In genomic region chr10:94312007-94312715, GRCm38 (mm10) we compare ENCODE assay signal across 8 mouse cellular contexts. TPM values are rescaled to one million over a fixed set of nuclear protein-coding genes. Genes with fewer than 3 reads are reported as not detected.
A peak's percentile ranks its signal among the peaks of the same experiment; 100 is the strongest.
DNase-seq lines count a peak whose midpoint lies in the region; ATAC-seq and TF ChIP-seq lines count a peak whose summit lies in the region.

No protein-coding gene starts in this region.

- no peak overlapping the region for H3K27ac ChIP-seq in cerebellum, adult 2 months (ENCODE audit: insufficient read depth, low read length)
- H3K27ac ChIP-seq in embryonic facial prominence, embryonic 15.5 days (replicated peaks), result no peak overlapping the region
- peak overlapping the region; percentile 86 for H3K27ac ChIP-seq in hindbrain, embryonic 10.5 days
- H3K27ac ChIP-seq in liver, embryonic 11.5 days (ENCODE audit: low read depth, low read length), result no peak overlapping the region
- H3K27ac ChIP-seq in neural tube, embryonic 11.5 days (ENCODE audit: low read depth, low read length), result no peak overlapping the region

- DNase-seq in cerebellum, adult 2 months, result peak; percentile 24 to 33
- DNase-seq in cerebellum, adult 8-10 months, result no peak
- peak; percentile 68 for DNase-seq in MN1 (ENCODE audit: low spot score)
- peak; percentile 50 for DNase-seq in hindbrain, embryonic 10.5 days (ENCODE audit: low spot score)
- peak; percentile 54 for DNase-seq in liver, embryonic 11.5 days (ENCODE audit: low spot score)
- DNase-seq in neural tube, embryonic 11.5 days (ENCODE audit: low spot score), result peak; percentile 57
- no peak for DNase-seq in testis, postnatal 10 days (ENCODE audit: low spot score)

- no peaks in the 10 kb centered on the region for H3K27me3 ChIP-seq in cerebellum, adult 2 months (ENCODE audit: control insufficient read depth, insufficient read depth, low read length)
- peaks cover 30% of the 10 kb centered on the region for H3K27me3 ChIP-seq in embryonic facial prominence, embryonic 15.5 days
- H3K27me3 ChIP-seq in hindbrain, embryonic 10.5 days (ENCODE audit: insufficient read depth, poor library complexity, severe bottlenecking), result peaks cover 35% of the 10 kb centered on the region
- peaks cover 31% of the 10 kb centered on the region for H3K27me3 ChIP-seq in liver, embryonic 11.5 days (replicated peaks; ENCODE audit: control insufficient read depth, insufficient read depth, low read length)
- H3K27me3 ChIP-seq in neural tube, embryonic 11.5 days (ENCODE audit: control insufficient read depth, insufficient read depth, low read length), result 0 out of 2 replicates have a peak, but pooled peaks cover 5% of the 10 kb centered on the region

- H3K9me3 ChIP-seq in embryonic facial prominence, embryonic 15.5 days (replicated peaks), result no peaks in the 10 kb centered on the region
- peaks cover 7% of the 10 kb centered on the region for H3K9me3 ChIP-seq in hindbrain, embryonic 10.5 days
- H3K9me3 ChIP-seq in liver, embryonic 11.5 days (ENCODE audit: control insufficient read depth, low read length), result no peaks in the 10 kb centered on the region
- H3K9me3 ChIP-seq in neural tube, embryonic 11.5 days (ENCODE audit: control insufficient read depth, low read length), result no peaks in the 10 kb centered on the region

- peak; percentile 57; the same call in 1 of the 2 replicates for ATAC-seq in embryonic facial prominence, embryonic 15.5 days (ENCODE audit: insufficient number of reproducible peaks, low FRiP score, low TSS enrichment, low read depth)
- no peak for ATAC-seq in liver, embryonic 11.5 days (replicated peaks; ENCODE audit: low FRiP score)
- peak; percentile 69 for ATAC-seq in neural tube, embryonic 11.5 days (ENCODE audit: insufficient read depth, low FRiP score, low TSS enrichment)

- TF ChIP-seq POLR2A in cerebellum, adult 2 months (IDR thresholded peaks at IDR 0.05; ENCODE audit: borderline replicate concordance, insufficient read depth, low read length), result no peak

- WGBS in cerebellum, adult 2 months, result 1% methylated on average over 45 of the region's 45 CpGs
- WGBS in embryonic facial prominence, embryonic 15.5 days, result under 1% methylated on average over 45 of the region's 45 CpGs
- under 1% methylated on average over 45 of the region's 45 CpGs for WGBS in hindbrain, embryonic 10.5 days
- 1% methylated on average over 45 of the region's 45 CpGs for WGBS in liver, embryonic 11.5 days
- under 1% methylated on average over 45 of the region's 45 CpGs for WGBS in neural tube, embryonic 11.5 days

- H3K9ac ChIP-seq in embryonic facial prominence, embryonic 15.5 days, result peak overlapping the region; percentile 26; the same call in 1 of the 2 replicates
- H3K9ac ChIP-seq in liver, embryonic 11.5 days (ENCODE audit: low read depth, low read length), result no peak overlapping the region
- peak overlapping the region; percentile 57 for H3K9ac ChIP-seq in neural tube, embryonic 11.5 days (ENCODE audit: low read length)

- no peak for TF ChIP-seq CTCF in cerebellum, adult 2 months (IDR thresholded peaks at IDR 0.05; ENCODE audit: borderline replicate concordance, insufficient read depth, low read depth, low read length)

- no peaks in the 10 kb centered on the region for H3K4me1 ChIP-seq in cerebellum, adult 2 months (ENCODE audit: control insufficient read depth, insufficient read depth, low read length)
- H3K4me1 ChIP-seq in embryonic facial prominence, embryonic 15.5 days, result peaks cover 12% of the 10 kb centered on the region
- H3K4me1 ChIP-seq in hindbrain, embryonic 10.5 days (replicated peaks), result peaks cover 26% of the 10 kb centered on the region
- no peaks in the 10 kb centered on the region for H3K4me1 ChIP-seq in liver, embryonic 11.5 days (replicated peaks; ENCODE audit: control insufficient read depth, insufficient read depth, low read length)
- H3K4me1 ChIP-seq in neural tube, embryonic 11.5 days (ENCODE audit: control insufficient read depth, insufficient read depth, low read length), result peaks cover 3% of the 10 kb centered on the region; the same call in 1 of the 2 replicates

- H3K36me3 ChIP-seq in embryonic facial prominence, embryonic 15.5 days, result no peaks in the 10 kb centered on the region
- H3K36me3 ChIP-seq in hindbrain, embryonic 10.5 days, result no peaks in the 10 kb centered on the region
- no peaks in the 10 kb centered on the region for H3K36me3 ChIP-seq in liver, embryonic 11.5 days (ENCODE audit: control insufficient read depth, insufficient read depth, low read length)
- H3K36me3 ChIP-seq in neural tube, embryonic 11.5 days (ENCODE audit: control insufficient read depth, insufficient read depth, low read length), result no peaks in the 10 kb centered on the region

- H3K4me3 ChIP-seq in cerebellum, adult 2 months (replicated peaks; ENCODE audit: insufficient read depth, low read depth, low read length), result peak overlapping the region; percentile 45
- H3K4me3 ChIP-seq in embryonic facial prominence, embryonic 15.5 days (replicated peaks), result peak overlapping the region; percentile 45
- H3K4me3 ChIP-seq in hindbrain, embryonic 10.5 days, result peak overlapping the region; percentile 63
- peak overlapping the region; percentile 44 for H3K4me3 ChIP-seq in liver, embryonic 11.5 days (ENCODE audit: low read depth, low read length)
- peak overlapping the region; percentile 45 for H3K4me3 ChIP-seq in neural tube, embryonic 11.5 days (ENCODE audit: low read depth, low read length)

- peak overlapping the region; percentile 92 for H3K4me2 ChIP-seq in embryonic facial prominence, embryonic 15.5 days (replicated peaks)
- H3K4me2 ChIP-seq in liver, embryonic 11.5 days, result peak overlapping the region; percentile 67
- H3K4me2 ChIP-seq in neural tube, embryonic 11.5 days (ENCODE audit: low read depth), result peak overlapping the region; percentile 95

RNA-seq across cellular contexts. Expression of gene Tmcc3, which starts 0.4 kb away (rescaled TPM):
- polyA plus RNA-seq in cerebellum, adult 2 months (2012; rRNA removed), result 32.6 and 40.1 TPM in 2 replicates
- 14.2 and 15.4 TPM in 2 replicates for polyA plus RNA-seq in embryonic facial prominence, embryonic 15.5 days (2015; fragmentation: Nextera tagmentation; extraction: Ambion mirVana)
- 3.2 and 3.4 TPM in 2 replicates for polyA plus RNA-seq in hindbrain, embryonic 10.5 days (2016; fragmentation: Nextera tagmentation; extraction: Ambion mirVana)
- polyA plus RNA-seq in liver, embryonic 11.5 days (2014; fragmentation: Nextera tagmentation; extraction: Ambion mirVana), result 5.1 and 5.6 TPM in 2 replicates
- 4.8 and 6.1 TPM in 2 replicates for polyA plus RNA-seq in neural tube, embryonic 11.5 days (2014; fragmentation: Nextera tagmentation; extraction: Ambion mirVana)

RNA-seq across cellular contexts. Expression of gene Gm4792, which starts 13.7 kb away (rescaled TPM):
- polyA plus RNA-seq in cerebellum, adult 2 months (2012; rRNA removed), result not detected in 2 replicates
- not detected in 2 replicates for polyA plus RNA-seq in embryonic facial prominence, embryonic 15.5 days (2015; fragmentation: Nextera tagmentation; extraction: Ambion mirVana)
- polyA plus RNA-seq in hindbrain, embryonic 10.5 days (2016; fragmentation: Nextera tagmentation; extraction: Ambion mirVana), result 0.42 TPM in 1 of 2 replicates, not detected in the other
- not detected in 2 replicates for polyA plus RNA-seq in liver, embryonic 11.5 days (2014; fragmentation: Nextera tagmentation; extraction: Ambion mirVana)
- polyA plus RNA-seq in neural tube, embryonic 11.5 days (2014; fragmentation: Nextera tagmentation; extraction: Ambion mirVana), result 0.42 TPM in 1 of 2 replicates, not detected in the other

Comparison
In these comparisons a context has a peak if more than half of its experiments do, and no peak if none do; other contexts are left out.
1. DNase-seq: peak in cerebellum, adult 2 months (2 of 2), MN1 (single experiment), hindbrain, embryonic 10.5 days (single experiment), liver, embryonic 11.5 days (single experiment) and neural tube, embryonic 11.5 days (single experiment); none in cerebellum, adult 8-10 months (single experiment) and testis, postnatal 10 days (single experiment).
2. Peak in every context shown above with its lines, with median percentiles within 50 percentile points of each other: H3K4me3 ChIP-seq and H3K4me2 ChIP-seq.